Mouse (Mus musculus) intestine, embryonic 14.5 days (tissue): ENCODE measurements around the gene Ikzf3. TPM values are rescaled to one million over a fixed set of nuclear protein-coding genes. Genes with fewer than 3 reads are reported as not detected.

Experiments
- ATAC-seq: fragments of 200-750 bp; cut with Nextera tagmentation; replicated peaks from 2 replicates; pipeline ENCODE4 v1.8.0; 2017; ENCODE audit warnings: low read depth, moderate number of reproducible peaks, moderate TSS enrichment, moderate library complexity; ENCODE audit not compliant: low FRiP score, low TSS enrichment
- DNase-seq: peaks from one replicate; pipeline ENCODE4 v3.0.0-alpha.2; 2018; ENCODE audit warnings: low spot score
- H3K27ac ChIP-seq: fragments of 300-500 bp; sonication (generic); 2 replicates; pipeline ENCODE4 v1.5.1; 2014; ENCODE audit warnings: low read depth, mild to moderate bottlenecking, control low read depth
- H3K27me3 ChIP-seq: fragments of 300-500 bp; sonication (generic); replicated peaks from 2 replicates; pipeline ENCODE4 v1.6.1; 2014; ENCODE audit warnings: low read length, control low read depth; ENCODE audit not compliant: control insufficient read depth, insufficient read depth
- H3K36me3 ChIP-seq: fragments of 300-500 bp; sonication (generic); 2 replicates; pipeline ENCODE4 v1.6.1; 2014; ENCODE audit warnings: low read length, control low read depth; ENCODE audit not compliant: control insufficient read depth, insufficient read depth
- H3K4me1 ChIP-seq: fragments of 300-500 bp; sonication (generic); replicated peaks from 2 replicates; pipeline ENCODE4 v1.6.1; 2014; ENCODE audit warnings: low read length, control low read depth, mixed read lengths; ENCODE audit not compliant: control insufficient read depth, insufficient read depth
- H3K4me2 ChIP-seq: fragments of 300-500 bp; sonication (generic); 2 replicates; pipeline ENCODE4 v1.6.1; 2014; ENCODE audit warnings: low read length
- H3K4me3 ChIP-seq: fragments of 300-500 bp; sonication (generic); 2 replicates; pipeline ENCODE4 v1.5.1; 2014; ENCODE audit warnings: low read depth, low read length, control low read depth, mixed read lengths
- H3K9ac ChIP-seq: fragments of 300-500 bp; sonication (generic); 2 replicates; pipeline ENCODE4 v1.6.1; 2014; ENCODE audit warnings: mild to moderate bottlenecking, low read length
- H3K9me3 ChIP-seq: fragments of 300-500 bp; sonication (generic); 2 replicates; pipeline ENCODE4 v1.6.1; 2016; ENCODE audit warnings: low read length, control low read depth; ENCODE audit not compliant: control insufficient read depth
- WGBS: fragments of 180-500 bp; shearing (Covaris S2); extraction: QIAGEN DNeasy Blood & Tissue Kit; methylation state at CpG from one replicate; pipeline ENCODE4 v1.1.7; 2014; 5-methylcytosine and 5-hydroxymethylcytosine counted together
- polyA plus RNA-seq: library from polyadenylated mRNA; unstranded; fragments of >200 nt; fragmentation: Nextera tagmentation; extraction: Ambion mirVana; gene quantifications from 2 replicates; pipeline ENCODE4 v1.2.1, GENCODE M21; 2014

Ikzf3 gene
- polyA plus RNA-seq, 1 experiment from 2014 or later, result 0.19 TPM

DNA sequence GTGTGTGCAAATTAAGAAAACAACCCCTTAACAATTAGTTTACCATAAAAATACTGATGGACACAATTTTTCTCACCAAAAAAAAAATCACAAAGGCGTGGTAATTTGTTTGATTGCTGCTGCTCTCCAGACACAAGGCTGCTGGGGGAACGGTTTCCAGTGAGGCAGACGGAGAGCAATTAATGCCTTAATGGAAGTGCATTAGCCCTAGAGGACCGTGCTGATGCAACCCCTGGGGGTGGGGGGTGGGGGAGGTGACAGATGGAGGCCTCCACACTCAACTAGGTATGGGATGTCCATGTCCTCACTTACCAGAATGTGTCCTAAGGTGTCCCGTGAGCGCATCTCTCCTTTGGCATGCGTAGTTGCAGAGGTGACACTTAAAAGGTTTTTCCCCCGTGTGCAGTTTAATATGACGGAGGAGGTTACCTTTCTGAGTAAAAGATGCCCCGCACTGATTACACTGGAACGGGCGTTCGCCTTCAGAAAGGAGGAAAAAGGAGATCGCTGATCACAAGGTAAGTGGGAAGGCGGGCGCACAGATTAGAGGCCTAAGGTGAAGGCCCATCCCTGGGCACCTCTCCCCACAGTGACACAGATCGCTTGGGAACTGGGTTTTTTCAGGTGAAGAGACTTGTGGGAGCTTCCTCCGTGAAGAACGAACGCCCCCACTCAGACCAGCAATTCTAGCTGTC, 57.1 kb downstream of the Ikzf3 start:
- no peaks in the 10 kb centered on the region for H3K36me3 ChIP-seq

DNA sequence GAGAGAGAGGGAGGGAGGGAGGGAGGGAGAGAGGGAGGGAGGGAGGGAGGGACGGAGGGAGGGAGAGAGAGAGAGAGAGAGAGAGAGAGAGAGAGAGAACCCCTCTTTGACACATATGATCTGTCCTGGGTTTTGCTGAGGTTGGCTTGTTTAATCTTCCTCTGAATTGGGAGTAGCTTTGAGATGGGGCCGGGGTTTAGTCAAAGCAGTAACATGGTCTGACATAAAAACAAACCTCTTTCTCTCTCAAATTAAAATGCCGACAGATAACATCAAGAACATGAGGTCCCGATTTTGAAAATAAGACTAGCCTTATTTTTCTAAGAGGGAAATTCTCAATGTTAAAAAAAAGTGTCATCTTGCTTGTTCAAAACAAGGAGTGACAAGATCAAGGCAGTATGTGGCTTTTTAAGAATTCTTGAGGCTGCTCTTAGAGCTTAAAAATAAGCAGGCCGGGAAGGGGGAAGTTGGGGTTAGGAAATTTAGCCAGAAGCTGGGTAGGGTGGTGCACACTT, 58.2 kb downstream of the Ikzf3 start:
- no peaks in the 10 kb centered on the region for H3K4me1 ChIP-seq
- H3K27ac ChIP-seq, result no peak overlapping the region
- no peak overlapping the region for H3K4me2 ChIP-seq
- no peak overlapping the region for H3K4me3 ChIP-seq
- H3K27me3 ChIP-seq, result no peaks in the 10 kb centered on the region
- no peak for DNase-seq
- no peak overlapping the region for H3K9ac ChIP-seq
- WGBS, result 74% methylated on average over 5 of the region's 5 CpGs
- no peak for ATAC-seq
- H3K9me3 ChIP-seq, result no peaks in the 10 kb centered on the region
- no peaks in the 10 kb centered on the region for H3K36me3 ChIP-seq

More for the DNA sequence above, 57.1 kb downstream of the Ikzf3 start:
- H3K27me3 ChIP-seq, result no peaks in the 10 kb centered on the region
- H3K27ac ChIP-seq, result no peak overlapping the region
- H3K4me1 ChIP-seq, result no peaks in the 10 kb centered on the region
- H3K4me3 ChIP-seq, result no peak overlapping the region
- WGBS, result 68% methylated on average over 20 of the region's 20 CpGs
- H3K9ac ChIP-seq, result no peak overlapping the region
- DNase-seq (no peak), ATAC-seq (no peak)
- H3K4me2 ChIP-seq, result no peak overlapping the region
- H3K9me3 ChIP-seq, result no peaks in the 10 kb centered on the region

DNA sequence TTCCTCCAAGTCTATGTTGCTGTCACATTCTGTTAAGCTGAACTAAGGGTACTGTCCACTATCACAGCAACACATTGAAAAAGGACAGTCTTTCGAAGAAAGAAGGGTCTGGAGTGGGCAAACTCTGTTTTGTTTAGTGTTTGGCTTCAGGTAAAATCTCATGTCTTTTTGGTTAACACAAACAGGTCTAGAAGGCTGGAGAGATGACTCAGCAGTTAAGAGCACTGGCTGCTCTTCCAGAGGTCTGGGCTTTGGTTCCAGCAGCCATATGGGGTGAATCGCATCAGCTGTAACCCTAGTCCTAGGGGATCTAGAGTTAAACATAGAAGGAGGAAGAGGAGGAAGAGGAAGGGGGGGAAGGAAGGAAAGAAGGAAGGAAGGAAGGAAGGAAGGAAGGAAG, 60.1 kb downstream of the Ikzf3 start:
- Histone ChIP-seq H3K4me2 (no peak overlapping the region), H3K9ac (no peak overlapping the region), H3K4me3 (no peak overlapping the region), H3K27ac (no peak overlapping the region), H3K36me3 (no peaks in the 10 kb centered on the region), H3K9me3 (no peaks in the 10 kb centered on the region), H3K27me3 (no peaks in the 10 kb centered on the region), H3K4me1 (no peaks in the 10 kb centered on the region)
- ATAC-seq (no peak), DNase-seq (no peak)
- WGBS, result 84% methylated on average over 2 of the region's 2 CpGs

DNA sequence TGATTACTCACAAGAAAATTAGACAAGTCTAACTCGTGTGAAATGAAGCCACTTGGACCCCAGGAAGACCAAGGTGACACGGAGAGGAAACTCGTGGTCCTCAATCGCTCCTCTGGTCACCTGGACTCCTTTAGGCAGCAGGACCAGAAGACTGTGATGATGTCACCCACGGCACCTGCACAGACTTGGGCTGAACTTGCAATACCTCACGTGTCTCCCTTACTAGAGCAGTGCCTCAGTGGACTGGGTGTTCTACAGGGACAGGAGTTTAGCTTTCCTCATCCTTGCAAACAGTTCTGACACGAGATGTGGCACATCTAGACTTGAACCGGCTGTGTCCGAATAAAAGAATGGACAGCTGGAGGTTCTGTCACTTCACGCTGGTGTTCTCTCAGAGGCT, 63.8 kb downstream of the Ikzf3 start:
- 83% methylated on average over 10 of the region's 10 CpGs for WGBS
- Histone ChIP-seq H3K4me2 (no peak overlapping the region), H3K27ac (no peak overlapping the region), H3K36me3 (no peaks in the 10 kb centered on the region), H3K27me3 (no peaks in the 10 kb centered on the region), H3K4me3 (no peak overlapping the region), H3K9ac (no peak overlapping the region), H3K9me3 (no peaks in the 10 kb centered on the region), H3K4me1 (no peaks in the 10 kb centered on the region)
- no peak for ATAC-seq
- DNase-seq, result no peak

DNA sequence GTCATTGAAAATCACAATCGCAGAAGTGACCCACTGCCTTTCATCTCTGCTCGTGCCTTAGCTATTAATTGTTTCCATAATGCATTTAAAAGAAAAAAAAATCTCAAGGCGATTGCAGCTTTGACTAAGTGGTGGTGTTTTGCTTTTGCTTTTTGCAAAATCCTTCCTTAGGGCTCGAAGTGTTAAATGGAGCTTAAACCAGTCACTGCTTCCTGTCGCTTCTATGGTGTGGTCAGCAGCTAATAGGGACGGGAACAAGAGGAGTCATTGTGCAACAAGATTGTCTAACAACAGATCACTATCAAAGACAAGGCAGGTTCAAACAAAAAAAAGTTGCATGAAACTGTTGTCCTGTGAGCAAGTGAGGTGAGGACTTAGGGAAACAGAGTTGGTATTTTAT, 64.6 kb downstream of the Ikzf3 start:
- H3K36me3 ChIP-seq, result no peaks in the 10 kb centered on the region
- H3K27ac ChIP-seq, result no peak overlapping the region
- no peak overlapping the region for H3K9ac ChIP-seq
- no peak overlapping the region for H3K4me3 ChIP-seq
- H3K27me3 ChIP-seq, result no peaks in the 10 kb centered on the region
- DNase-seq, result no peak
- no peak overlapping the region for H3K4me2 ChIP-seq
- WGBS, result 68% methylated on average over 6 of the region's 6 CpGs
- H3K4me1 ChIP-seq, result no peaks in the 10 kb centered on the region
- H3K9me3 ChIP-seq, result no peaks in the 10 kb centered on the region
- ATAC-seq, result no peak

DNA sequence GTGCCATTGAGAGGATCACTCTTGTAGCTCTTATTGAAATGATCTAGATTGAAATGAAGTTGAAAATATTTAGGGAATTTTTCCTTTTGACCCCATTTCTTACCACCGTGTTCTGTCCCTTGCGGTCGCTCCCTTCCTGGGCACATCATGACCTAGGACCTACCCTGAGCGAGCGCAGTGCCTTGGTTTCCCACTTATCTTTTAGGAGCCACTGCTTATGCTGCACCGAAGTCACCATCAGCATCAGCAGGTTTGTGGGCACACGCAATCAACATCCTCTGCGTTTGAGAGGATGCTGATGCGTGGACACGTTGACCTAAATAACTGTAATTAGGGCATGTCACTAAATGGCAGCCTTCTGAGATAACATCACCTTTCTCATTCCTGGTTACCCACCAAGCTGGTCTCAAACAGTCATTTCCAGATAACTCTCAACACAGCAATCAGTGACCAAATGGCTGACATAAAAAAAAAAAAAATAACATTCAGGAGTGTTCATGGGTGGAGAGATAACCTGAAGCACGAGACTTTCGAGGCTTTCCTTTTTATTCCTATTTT, 65.8 kb downstream of the Ikzf3 start:
- no peaks in the 10 kb centered on the region for H3K4me1 ChIP-seq
- no peaks in the 10 kb centered on the region for H3K27me3 ChIP-seq
- H3K9ac ChIP-seq, result no peak overlapping the region
- ATAC-seq (no peak), DNase-seq (no peak)
- no peaks in the 10 kb centered on the region for H3K9me3 ChIP-seq
- H3K27ac ChIP-seq, result no peak overlapping the region
- 88% methylated on average over 12 of the region's 12 CpGs for WGBS
- H3K36me3 ChIP-seq, result no peaks in the 10 kb centered on the region
- no peak overlapping the region for H3K4me2 ChIP-seq
- no peak overlapping the region for H3K4me3 ChIP-seq

DNA sequence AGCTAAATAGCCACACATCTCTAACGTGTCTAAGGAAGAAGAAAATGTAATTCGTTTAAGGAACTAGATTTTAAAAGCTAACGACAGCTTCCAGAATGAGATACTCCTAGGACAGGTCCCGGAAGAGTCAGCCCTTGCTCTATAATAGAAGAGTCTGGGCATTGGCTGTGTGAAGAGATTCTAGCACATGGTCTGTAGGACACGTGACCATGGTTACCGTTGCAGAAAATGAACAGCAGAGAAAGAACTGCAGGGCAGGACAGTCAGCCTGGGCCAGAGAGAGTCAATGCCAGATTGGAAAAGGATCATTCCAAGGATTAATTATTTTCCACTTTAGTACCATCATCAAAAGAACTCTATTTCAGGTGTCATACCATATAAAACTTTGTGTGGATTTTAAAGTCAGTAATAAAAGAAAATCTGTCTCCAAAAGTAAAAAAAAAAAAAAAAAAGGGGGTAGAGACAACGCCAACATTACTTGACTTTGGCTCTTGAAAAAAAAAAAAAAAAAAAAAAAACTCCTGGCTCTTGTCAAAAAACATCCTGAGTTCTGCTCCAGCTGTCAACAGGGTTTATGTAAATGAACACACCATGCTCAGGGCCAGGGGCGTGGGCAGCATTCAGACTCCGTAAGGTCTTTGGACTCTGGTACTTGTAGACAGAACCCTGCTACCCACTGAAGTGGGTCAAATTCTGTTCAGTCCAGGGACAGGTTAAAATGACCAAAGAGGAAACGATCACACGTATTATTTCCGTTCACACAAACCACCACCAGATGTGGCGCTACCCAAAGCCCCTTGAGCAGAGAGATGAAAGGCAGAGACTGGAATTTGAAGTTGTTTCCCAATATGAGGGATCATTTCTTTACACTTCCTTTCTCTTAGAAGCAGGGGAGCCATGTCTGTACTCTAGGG, 66.5 kb downstream of the Ikzf3 start:
- ATAC-seq (no peak), DNase-seq (no peak)
- Histone ChIP-seq H3K27ac (no peak overlapping the region), H3K36me3 (no peaks in the 10 kb centered on the region), H3K9ac (no peak overlapping the region), H3K4me2 (no peak overlapping the region), H3K9me3 (no peaks in the 10 kb centered on the region), H3K27me3 (no peaks in the 10 kb centered on the region), H3K4me3 (no peak overlapping the region), H3K4me1 (no peaks in the 10 kb centered on the region)
- WGBS, result 70% methylated on average over 13 of the region's 13 CpGs

DNA sequence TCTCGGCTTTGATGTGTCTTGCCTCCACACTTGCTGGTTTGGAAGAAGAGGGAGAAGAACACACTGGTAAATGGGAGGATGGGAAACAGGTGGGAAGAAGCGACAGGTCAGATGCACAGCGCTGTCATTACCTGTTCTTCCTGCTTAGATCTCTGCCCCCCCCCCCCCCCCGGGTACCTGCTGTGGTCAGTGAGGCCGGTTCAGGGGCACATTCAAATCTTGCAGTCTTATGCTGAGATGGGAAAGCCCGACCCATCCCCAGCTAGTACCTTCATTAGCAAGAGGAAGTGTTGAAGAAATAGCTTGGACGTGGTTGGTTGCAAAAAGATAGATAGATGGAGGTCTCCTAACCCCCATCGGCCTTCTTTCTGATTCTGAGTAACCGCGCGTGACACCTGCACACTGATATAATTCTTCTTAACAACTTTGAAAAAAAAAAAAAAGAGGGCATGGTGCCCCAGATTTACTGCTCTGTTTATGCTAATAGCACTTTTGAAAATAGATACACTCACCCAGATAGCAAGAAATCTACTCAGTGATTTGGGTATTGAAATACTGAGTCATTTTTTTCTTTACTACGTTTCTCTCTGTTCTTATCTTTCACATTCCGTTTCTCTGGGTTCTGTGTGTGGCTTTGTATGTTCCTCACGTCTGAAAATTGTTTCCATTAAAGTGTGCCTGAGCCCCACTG, 68.7 kb downstream of the Ikzf3 start:
- Histone ChIP-seq H3K4me1 (peaks cover 3% of the 10 kb centered on the region; the same call in 1 of the 2 replicates), H3K9me3 (no peaks in the 10 kb centered on the region), H3K4me3 (no peak overlapping the region), H3K27ac (no peak overlapping the region), H3K36me3 (no peaks in the 10 kb centered on the region), H3K9ac (no peak overlapping the region), H3K27me3 (no peaks in the 10 kb centered on the region), H3K4me2 (no peak overlapping the region)
- WGBS, result 63% methylated on average over 14 of the region's 14 CpGs
- ATAC-seq (no peak), DNase-seq (no peak)
